Mouse (Mus musculus) hindbrain, embryonic 12.5 days (tissue): Measurements from ENCODE around the gene Prmt3. TPM values are rescaled to one million over a fixed set of nuclear protein-coding genes. Genes with fewer than 3 reads are reported as not detected.

Experiments
- ATAC-seq: fragments of 200-750 bp; cut with Nextera tagmentation; 2 replicates; pipeline ENCODE4 v1.8.0; 2017; ENCODE audit warnings: moderate TSS enrichment; ENCODE audit not compliant: low FRiP score
- H3K27ac ChIP-seq: fragments of 300-500 bp; sonication (generic); 2 replicates; pipeline ENCODE4 v1.5.1; 2016; ENCODE audit warnings: mild to moderate bottlenecking
- H3K27me3 ChIP-seq: fragments of 300-500 bp; sonication (generic); 2 replicates; pipeline ENCODE4 v1.6.1; 2016; ENCODE audit warnings: mild to moderate bottlenecking
- H3K36me3 ChIP-seq: fragments of 300-500 bp; sonication (generic); 2 replicates; pipeline ENCODE4 v1.6.1; 2016; ENCODE audit warnings: mild to moderate bottlenecking
- H3K4me1 ChIP-seq: fragments of 300-500 bp; sonication (generic); 2 replicates; pipeline ENCODE4 v1.6.1; 2016
- H3K4me2 ChIP-seq: fragments of 300-500 bp; sonication (generic); replicated peaks from 2 replicates; pipeline ENCODE4 v1.6.1; 2016; ENCODE audit warnings: mild to moderate bottlenecking
- H3K4me3 ChIP-seq: fragments of 300-500 bp; sonication (generic); 2 replicates; pipeline ENCODE4 v1.5.1; 2016; ENCODE audit warnings: mild to moderate bottlenecking
- H3K9ac ChIP-seq: fragments of 300-500 bp; sonication (generic); 2 replicates; pipeline ENCODE4 v1.6.1; 2016; ENCODE audit warnings: mild to moderate bottlenecking, moderate library complexity
- H3K9me3 ChIP-seq: fragments of 300-500 bp; sonication (generic); replicated peaks from 2 replicates; pipeline ENCODE4 v1.6.1; 2016; ENCODE audit warnings: mild to moderate bottlenecking
- WGBS: fragments of 180-500 bp; shearing (Covaris S2); methylation state at CpG from one replicate; pipeline ENCODE4 v1.1.7; 2016; 5-methylcytosine and 5-hydroxymethylcytosine counted together
- polyA plus RNA-seq: library from polyadenylated mRNA; unstranded; fragments of >200 nt; fragmentation: Nextera tagmentation; extraction: Ambion mirVana; gene quantifications from 2 replicates; pipeline ENCODE4 v1.2.1, GENCODE M21; 2016

Prmt3 gene
- polyA plus RNA-seq, 1 experiment from 2014 or later, result 56.2 TPM

GRCm38 (mm10) chr7:49869656-49870055 is 91.5 kb downstream of the Prmt3 start:
- Histone ChIP-seq H3K4me1 (peaks cover 4% of the 10 kb centered on the region; the same call in 1 of the 2 replicates), H3K27me3 (no peaks in the 10 kb centered on the region), H3K9me3 (no peaks in the 10 kb centered on the region), H3K36me3 (no peaks in the 10 kb centered on the region), H3K9ac (no peak overlapping the region), H3K27ac (0 out of 2 replicates have a peak overlapping the region, but pooled peaks have one; percentile 23), H3K4me2 (no peak overlapping the region), H3K4me3 (no peak overlapping the region)
- 76% methylated on average over 5 of the region's 5 CpGs for WGBS
- no peak for ATAC-seq

- 0 out of 2 replicates have a peak overlapping the region, but pooled peaks have one; percentile 23 for H3K27ac ChIP-seq
- H3K4me2 ChIP-seq, result no peak overlapping the region
- WGBS, result 76% methylated on average over 3 of the region's 3 CpGs
- no peaks in the 10 kb centered on the region for H3K36me3 ChIP-seq
- no peak overlapping the region for H3K4me3 ChIP-seq
- no peaks in the 10 kb centered on the region for H3K27me3 ChIP-seq
- ATAC-seq, result no peak
- no peaks in the 10 kb centered on the region for H3K9me3 ChIP-seq
- H3K4me1 ChIP-seq, result peaks cover 4% of the 10 kb centered on the region; the same call in 1 of the 2 replicates
- H3K9ac ChIP-seq, result no peak overlapping the region
These were observed 92.1 kb downstream of the Prmt3 start for GRCm38 (mm10) chr7:49870276-49870675.

- Histone ChIP-seq H3K27me3 (no peaks in the 10 kb centered on the region), H3K4me3 (no peak overlapping the region), H3K9ac (no peak overlapping the region), H3K27ac (no peak overlapping the region), H3K9me3 (no peaks in the 10 kb centered on the region), H3K4me1 (peaks cover 6% of the 10 kb centered on the region), H3K36me3 (no peaks in the 10 kb centered on the region), H3K4me2 (no peak overlapping the region)
- 82% methylated on average over 5 of the region's 5 CpGs for WGBS
- no peak for ATAC-seq
These were observed 99.2 kb downstream of the Prmt3 start for GRCm38 (mm10) chr7:49877307-49877706.

GRCm38 (mm10) chr7:49879051-49879450 is 100.9 kb downstream of the Prmt3 start:
- WGBS, result 67% methylated on average over 13 of the region's 13 CpGs
- no peak for ATAC-seq
- Histone ChIP-seq H3K27me3 (no peaks in the 10 kb centered on the region), H3K27ac (peak overlapping the region; percentile 79), H3K4me2 (no peak overlapping the region), H3K4me3 (no peak overlapping the region), H3K4me1 (peaks cover 15% of the 10 kb centered on the region), H3K9me3 (no peaks in the 10 kb centered on the region), H3K9ac (no peak overlapping the region), H3K36me3 (no peaks in the 10 kb centered on the region)

GRCm38 (mm10) chr7:49879998-49880707 is 102.0 kb downstream of the Prmt3 start:
- 0 out of 2 replicates have a peak, but pooled peaks have one; percentile 28 for ATAC-seq
- H3K9ac ChIP-seq, result no peak overlapping the region
- H3K4me2 ChIP-seq, result no peak overlapping the region
- no peaks in the 10 kb centered on the region for H3K36me3 ChIP-seq
- no peaks in the 10 kb centered on the region for H3K9me3 ChIP-seq
- no peaks in the 10 kb centered on the region for H3K27me3 ChIP-seq
- WGBS, result 78% methylated on average over 8 of the region's 8 CpGs
- peaks cover 15% of the 10 kb centered on the region for H3K4me1 ChIP-seq
- peak overlapping the region; percentile 49; the same call in 1 of the 2 replicates for H3K27ac ChIP-seq
- no peak overlapping the region for H3K4me3 ChIP-seq

GRCm38 (mm10) chr7:49882288-49882687 is 104.1 kb downstream of the Prmt3 start:
- 40% methylated on average over 4 of the region's 4 CpGs for WGBS
- peaks cover 15% of the 10 kb centered on the region for H3K4me1 ChIP-seq
- no peak for ATAC-seq
- no peak overlapping the region for H3K9ac ChIP-seq
- H3K27ac ChIP-seq, result peak overlapping the region; percentile 81
- no peaks in the 10 kb centered on the region for H3K27me3 ChIP-seq
- 0 out of 2 replicates have a peak overlapping the region, but pooled peaks have one; percentile 15 for H3K4me2 ChIP-seq
- H3K9me3 ChIP-seq, result no peaks in the 10 kb centered on the region
- H3K4me3 ChIP-seq, result no peak overlapping the region
- no peaks in the 10 kb centered on the region for H3K36me3 ChIP-seq

- Histone ChIP-seq H3K9me3 (no peaks in the 10 kb centered on the region), H3K4me1 (peaks cover 15% of the 10 kb centered on the region), H3K36me3 (no peaks in the 10 kb centered on the region), H3K27me3 (no peaks in the 10 kb centered on the region), H3K9ac (no peak overlapping the region), H3K27ac (peak overlapping the region; percentile 81), H3K4me2 (0 out of 2 replicates have a peak overlapping the region, but pooled peaks have one; percentile 15), H3K4me3 (no peak overlapping the region)
- peak; percentile 67 for ATAC-seq
- 25% methylated on average over 16 of the region's 16 CpGs for WGBS
These were observed 104.7 kb downstream of the Prmt3 start for GRCm38 (mm10) chr7:49882694-49883389.

GRCm38 (mm10) chr7:49887776-49888390 is 109.7 kb downstream of the Prmt3 start:
- no peaks in the 10 kb centered on the region for H3K36me3 ChIP-seq
- H3K4me1 ChIP-seq, result peaks cover 3% of the 10 kb centered on the region
- H3K9me3 ChIP-seq, result no peaks in the 10 kb centered on the region
- H3K27ac ChIP-seq, result no peak overlapping the region
- no peak overlapping the region for H3K9ac ChIP-seq
- 84% methylated on average over 2 of the region's 2 CpGs for WGBS
- H3K27me3 ChIP-seq, result no peaks in the 10 kb centered on the region
- H3K4me2 ChIP-seq, result no peak overlapping the region
- no peak for ATAC-seq
- H3K4me3 ChIP-seq, result no peak overlapping the region

- WGBS, result 82% methylated on average over 2 of the region's 2 CpGs
- Histone ChIP-seq H3K36me3 (no peaks in the 10 kb centered on the region), H3K4me3 (no peak overlapping the region), H3K9me3 (no peaks in the 10 kb centered on the region), H3K4me2 (no peak overlapping the region), H3K27ac (no peak overlapping the region), H3K9ac (no peak overlapping the region), H3K4me1 (no peaks in the 10 kb centered on the region), H3K27me3 (peaks cover 4% of the 10 kb centered on the region)
- no peak for ATAC-seq
These were observed 116.6 kb downstream of the Prmt3 start for GRCm38 (mm10) chr7:49894786-49895185.

GRCm38 (mm10) chr7:49895296-49895695 is 117.2 kb downstream of the Prmt3 start:
- no peak overlapping the region for H3K4me2 ChIP-seq
- H3K9ac ChIP-seq, result no peak overlapping the region
- WGBS, result 83% methylated on average over 6 of the region's 6 CpGs
- H3K36me3 ChIP-seq, result no peaks in the 10 kb centered on the region
- peaks cover 4% of the 10 kb centered on the region for H3K27me3 ChIP-seq
- no peak for ATAC-seq
- no peak overlapping the region for H3K4me3 ChIP-seq
- H3K27ac ChIP-seq, result no peak overlapping the region
- H3K4me1 ChIP-seq, result no peaks in the 10 kb centered on the region
- H3K9me3 ChIP-seq, result no peaks in the 10 kb centered on the region

- 28% methylated on average over 9 of the region's 9 CpGs for WGBS
- H3K27me3 ChIP-seq, result peaks cover 48% of the 10 kb centered on the region
These were observed 123.9 kb downstream of the Prmt3 start for GRCm38 (mm10) chr7:49902003-49902552.

More at GRCm38 (mm10) chr7:49902003-49902552, 123.9 kb downstream of the Prmt3 start:
- H3K4me3 ChIP-seq, result no peak overlapping the region
- H3K9ac ChIP-seq, result no peak overlapping the region
- H3K9me3 ChIP-seq, result no peaks in the 10 kb centered on the region
- no peak overlapping the region for H3K4me2 ChIP-seq
- peak; percentile 89 for ATAC-seq
- peaks cover 6% of the 10 kb centered on the region; the same call in 1 of the 2 replicates for H3K4me1 ChIP-seq
- H3K27ac ChIP-seq, result peak overlapping the region; percentile 35; the same call in 1 of the 2 replicates
- no peaks in the 10 kb centered on the region for H3K36me3 ChIP-seq
